Mouse (Mus musculus) regulatory T cell (primary cell): Measurements from ENCODE around the gene 1700057G04Rik.
"Not testable (repeated sequence)": the region's sequence is repeated elsewhere in the genome, so short reads cannot be mapped to it uniquely, and the experiment has no call there.

Experiments
- in situ Hi-C: fragments of 300-600 bp; cut with MboI, MseI; formaldehyde crosslinking; loops from one replicate; pipeline ENCODE4 v1.15.1; 2025; ENCODE audit warnings: high pct_unique_total_duplicates

1700057G04Rik gene

DNA sequence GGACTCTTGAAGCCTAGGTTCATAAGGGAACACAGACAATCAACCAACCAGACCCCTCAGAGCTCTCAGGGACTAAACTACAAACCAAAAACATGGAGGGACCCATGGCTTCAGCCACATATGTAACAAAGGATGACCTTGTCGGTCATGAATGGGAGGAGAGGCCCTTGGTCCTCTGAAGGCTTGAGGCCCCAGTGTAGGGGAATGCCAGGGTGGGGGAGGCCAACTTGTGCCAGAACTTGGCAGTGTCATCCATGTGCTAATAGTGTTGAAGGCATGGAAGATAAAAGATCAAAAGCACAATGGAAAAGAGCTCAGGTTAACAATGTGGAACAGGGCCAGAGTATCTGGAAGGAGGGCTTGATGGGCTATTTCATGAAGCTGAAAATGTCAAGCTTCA lies 10.9 kb upstream of the 1700057G04Rik start:
- in situ Hi-C loops = loop anchor here (5.0 to 10.0 kb wide), 2 partner anchors 91 to 953 kb away; no protein-coding TSS in a partner anchor

DNA sequence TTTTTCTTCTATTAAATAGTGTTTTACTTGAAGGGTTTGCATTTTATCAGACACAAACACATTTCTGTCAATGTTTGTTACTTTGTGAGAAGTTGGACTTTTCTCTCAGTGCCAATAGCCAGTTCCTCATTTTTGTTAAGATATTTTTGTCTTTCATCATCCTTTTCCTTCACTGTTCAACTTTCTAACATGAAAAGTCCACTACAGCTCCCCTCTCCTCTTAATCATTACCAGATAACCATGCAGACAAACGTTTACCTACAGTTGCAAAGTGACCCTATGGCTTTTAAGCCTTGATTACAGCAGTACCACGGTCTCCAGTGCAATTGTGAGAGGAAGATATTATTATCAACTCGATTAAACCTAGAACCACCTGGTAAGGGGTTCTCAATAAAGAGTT lies 8.0 kb upstream of the 1700057G04Rik start:
- in situ Hi-C loops = no loop called here

DNA sequence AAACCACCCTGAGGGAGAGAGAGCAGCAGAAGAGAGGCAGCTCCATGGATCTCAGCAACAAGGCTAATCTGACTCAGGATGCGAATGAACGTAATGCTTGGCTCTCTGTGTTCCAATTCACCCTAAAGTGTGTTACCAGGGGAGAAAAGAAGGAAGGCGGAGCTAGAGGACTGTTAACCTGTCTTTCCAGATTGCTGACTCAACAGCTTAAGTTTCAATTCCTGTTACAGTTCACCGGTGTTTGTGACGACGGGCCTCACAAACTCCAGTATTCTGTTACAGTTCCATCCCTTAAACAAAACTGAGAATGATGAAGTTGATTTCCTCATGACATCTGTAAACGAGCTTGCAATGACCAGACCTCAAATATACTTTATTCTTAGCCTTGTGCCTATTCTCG lies 4.1 kb upstream of the 1700057G04Rik start:
- in situ Hi-C loops = no loop called here

DNA sequence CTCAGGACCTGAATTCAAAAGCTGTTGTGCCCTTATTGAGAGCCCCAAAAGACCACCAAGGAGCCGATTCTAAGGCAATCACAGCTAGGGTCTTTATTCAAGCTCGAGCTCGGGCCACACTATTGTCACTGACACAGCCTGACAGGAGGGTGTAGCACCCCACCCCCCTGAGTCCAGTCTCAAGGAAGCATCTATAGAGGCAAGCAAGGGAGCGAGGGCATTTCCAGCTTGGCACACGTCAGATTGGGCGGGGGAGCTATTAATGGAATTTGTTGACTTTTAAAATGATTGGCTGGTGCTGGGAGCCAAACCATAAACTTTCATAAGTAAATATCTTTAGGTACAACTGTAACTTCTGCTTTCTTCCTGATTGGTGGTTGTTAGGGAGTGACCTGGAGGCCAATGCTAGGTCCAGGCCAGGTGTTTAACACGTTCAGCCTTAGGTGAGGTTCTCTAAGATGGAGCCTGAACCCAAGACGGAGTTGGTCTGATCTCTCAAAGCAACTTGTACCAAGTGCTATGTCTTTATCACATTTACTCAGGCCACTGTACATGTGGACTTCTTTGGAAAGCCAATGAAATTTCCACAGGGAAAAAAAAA lies 3.5 kb upstream of the 1700057G04Rik start:
- in situ Hi-C loops = no loop called here

DNA sequence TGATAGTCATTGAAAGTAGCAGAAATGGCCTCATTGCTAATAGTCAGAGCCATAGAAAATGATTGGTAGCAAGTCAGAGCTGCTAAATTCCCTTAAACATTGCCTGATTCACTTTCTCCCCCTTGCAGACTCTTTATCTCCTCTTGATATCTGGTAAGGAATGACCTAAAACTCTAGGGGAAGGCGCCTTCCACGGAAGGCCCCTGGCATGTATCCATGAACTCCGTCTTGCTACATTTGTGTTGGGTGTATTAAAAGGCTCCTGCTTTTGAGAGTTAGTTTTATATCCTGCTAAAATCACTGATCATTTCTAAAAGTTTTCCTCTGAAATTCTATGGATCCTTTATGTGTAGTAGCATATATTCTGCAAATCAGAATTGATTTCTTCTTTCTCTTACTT lies 7.6 kb downstream of the 1700057G04Rik start:
- in situ Hi-C loops = no loop called here

DNA sequence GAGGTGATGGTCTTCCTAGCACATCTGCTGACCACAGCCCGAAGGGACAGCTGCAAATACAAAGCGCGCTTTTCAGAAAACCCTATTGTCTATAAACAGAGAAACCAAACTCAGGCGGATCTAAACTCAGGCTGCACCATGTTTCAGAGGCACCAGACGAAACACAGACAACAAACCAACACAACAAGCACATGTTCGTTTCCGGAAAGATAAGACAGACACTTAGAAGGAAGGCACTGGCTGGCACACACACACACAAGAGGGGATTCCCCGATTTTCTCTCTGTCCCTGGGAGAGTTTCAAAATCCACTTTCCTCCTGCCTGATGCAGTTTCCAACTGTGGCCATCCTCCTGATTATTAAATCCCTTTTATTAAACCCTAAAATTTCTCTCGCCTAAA lies 16.8 kb downstream of the 1700057G04Rik start:
- in situ Hi-C loops = not testable (repeated sequence)

DNA sequence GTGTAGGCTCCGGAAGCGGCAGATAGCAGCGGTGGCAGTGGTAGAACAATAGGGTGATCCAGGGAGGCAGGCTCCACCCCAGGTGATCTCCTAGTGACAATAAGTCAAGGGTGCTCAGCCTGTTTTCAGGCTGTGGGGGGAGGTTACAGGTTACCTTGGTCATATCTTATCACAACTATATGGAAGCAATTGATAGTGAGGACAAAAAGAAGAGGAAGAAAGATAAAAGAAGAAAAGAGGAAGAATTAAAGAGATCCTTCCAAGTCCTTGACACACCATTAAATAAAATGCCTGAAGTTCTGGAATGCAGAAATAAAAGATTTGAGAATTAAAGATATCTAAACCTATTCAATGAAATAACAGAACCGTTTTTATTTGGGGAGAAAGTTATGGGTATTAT lies 17.6 kb downstream of the 1700057G04Rik start:
- in situ Hi-C loops = no loop called here

DNA sequence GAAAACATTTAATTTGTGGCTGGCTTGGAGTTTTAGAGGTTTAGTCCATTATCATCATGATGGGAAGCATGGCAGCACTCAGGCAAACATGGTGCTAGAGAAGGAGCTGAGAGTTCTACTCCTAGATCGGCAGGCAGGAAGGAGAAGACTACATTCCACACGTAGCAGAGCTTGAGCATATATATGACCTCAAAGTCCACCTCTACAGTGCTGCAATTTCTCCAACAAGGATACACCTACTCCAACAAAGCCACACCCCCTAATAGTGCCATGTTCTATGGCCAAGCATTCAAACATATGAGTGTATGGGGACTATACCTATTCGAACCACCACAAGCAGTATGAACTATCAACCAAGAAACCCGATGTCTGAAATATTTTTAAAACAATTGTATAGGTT lies 22.2 kb downstream of the 1700057G04Rik start:
- in situ Hi-C loops = no loop called here

DNA sequence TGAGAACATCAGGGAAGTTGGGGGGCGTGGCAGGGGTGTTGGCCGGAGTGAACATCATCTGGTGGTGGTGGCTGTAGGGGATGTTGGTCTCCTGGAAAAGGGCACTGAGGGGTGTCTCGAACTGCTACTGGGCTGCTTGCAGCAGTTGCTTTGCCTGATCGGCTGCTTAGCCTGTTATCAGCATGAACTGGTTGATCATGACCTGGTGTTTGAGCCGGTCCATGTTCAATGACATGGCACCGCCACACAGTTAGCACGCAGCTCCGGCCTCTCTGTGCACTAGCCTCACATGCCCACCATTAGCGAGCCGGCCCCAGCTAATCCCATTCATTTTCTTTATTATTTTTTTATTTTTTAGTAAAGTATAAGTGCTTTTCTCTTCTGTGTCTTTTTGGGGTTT lies 25.7 kb downstream of the 1700057G04Rik start:
- in situ Hi-C loops = no loop called here

DNA sequence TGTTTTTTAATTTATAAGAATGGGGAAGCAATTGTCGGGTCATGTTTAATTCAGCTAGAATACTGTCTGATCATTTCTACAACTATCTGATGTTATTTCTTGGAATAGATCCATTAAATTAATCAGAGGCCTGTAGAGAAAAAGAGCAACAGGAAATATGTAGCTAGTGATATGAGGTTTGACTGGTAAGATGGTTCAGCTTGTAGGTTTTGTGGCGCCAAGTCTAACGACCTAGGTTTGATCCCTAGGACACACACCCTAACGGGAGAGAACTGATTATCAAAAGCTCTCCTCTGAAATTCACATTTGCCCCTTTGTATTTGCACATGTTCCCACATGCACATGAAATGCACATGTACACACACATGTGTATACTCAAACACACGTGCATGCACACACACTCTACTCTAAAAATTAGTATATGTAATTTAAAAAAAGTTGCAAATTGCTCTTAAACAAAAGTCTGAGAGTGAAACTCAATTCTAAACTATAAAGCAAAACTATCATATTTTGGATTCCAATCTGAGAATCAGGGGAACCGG lies 26.2 kb downstream of the 1700057G04Rik start:
- in situ Hi-C loops = no loop called here

DNA sequence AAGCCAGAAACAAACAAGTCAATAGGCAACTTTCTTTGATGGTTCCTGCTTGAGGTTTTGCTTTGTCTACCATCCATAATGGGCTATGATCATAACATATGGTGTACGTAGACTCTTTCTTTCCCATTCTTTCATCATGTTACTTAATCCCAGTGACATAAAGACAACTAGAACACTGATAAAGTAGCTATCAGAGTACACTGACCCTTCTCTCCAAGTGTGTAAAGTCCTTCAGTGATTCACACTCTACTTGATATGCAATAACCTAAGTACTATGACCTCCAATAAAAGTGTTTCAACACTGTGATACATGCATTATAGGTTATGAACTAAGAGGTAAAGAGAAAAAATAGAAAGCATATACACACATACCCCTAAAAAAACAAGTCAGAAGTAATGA lies 27.9 kb downstream of the 1700057G04Rik start:
- in situ Hi-C loops = no loop called here

DNA sequence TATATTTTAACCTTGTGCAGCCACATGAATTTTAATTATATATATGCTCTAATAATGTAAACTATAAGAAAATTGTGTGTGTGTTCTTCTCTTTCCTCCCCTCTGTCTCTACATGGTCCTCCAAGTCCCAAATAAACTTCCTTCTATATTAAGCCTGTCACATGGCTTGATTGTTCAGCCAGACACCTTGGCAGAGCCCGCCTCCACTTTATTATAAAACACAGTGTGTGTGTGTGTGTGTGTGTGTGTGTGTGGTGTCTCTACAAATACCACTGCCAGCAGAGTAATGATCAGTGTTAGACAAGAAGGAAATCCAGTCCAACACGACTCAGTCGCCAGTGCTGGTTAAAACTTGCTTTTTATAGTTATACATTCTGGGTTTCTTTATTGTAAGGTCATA lies 28.5 kb downstream of the 1700057G04Rik start:
- in situ Hi-C loops = no loop called here

DNA sequence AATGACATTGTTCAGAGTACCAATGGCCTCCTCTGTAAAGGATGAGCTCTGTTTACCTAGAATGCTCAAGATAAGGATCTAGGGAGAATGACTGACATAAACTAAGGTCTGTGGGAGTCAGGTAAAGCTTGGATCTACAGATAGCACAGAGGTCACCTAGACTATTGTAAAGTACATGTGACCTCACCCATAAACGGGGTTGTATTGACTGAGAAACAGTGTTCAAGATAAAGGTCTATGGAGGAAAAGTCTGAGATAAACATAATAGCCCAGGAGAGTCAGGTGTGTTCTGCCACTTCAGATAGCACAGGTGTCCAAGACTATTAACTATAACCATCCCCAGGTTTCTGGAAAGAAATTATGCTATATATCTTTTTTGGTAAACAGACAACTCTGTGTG lies 29.8 kb downstream of the 1700057G04Rik start:
- in situ Hi-C loops = no loop called here

DNA sequence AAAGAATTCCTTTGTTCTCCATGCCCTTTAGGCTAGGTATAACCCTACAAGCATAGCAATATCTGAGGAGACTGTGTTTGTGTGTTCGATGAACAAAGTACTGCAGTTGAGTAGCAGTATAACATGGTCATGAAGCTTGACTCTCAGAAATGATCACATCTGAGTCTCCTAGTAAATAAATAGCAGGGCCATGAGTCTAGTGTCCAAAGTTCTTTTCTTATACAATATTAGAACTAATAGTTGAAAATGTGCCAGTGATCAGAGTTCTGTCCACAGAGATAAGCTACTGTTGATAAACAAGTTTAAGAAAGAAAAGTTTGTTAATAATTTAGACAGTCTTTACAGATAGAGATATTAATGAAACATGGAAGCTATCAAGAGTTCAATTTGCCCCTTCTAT lies 42.7 kb downstream of the 1700057G04Rik start:
- in situ Hi-C loops = no loop called here

DNA sequence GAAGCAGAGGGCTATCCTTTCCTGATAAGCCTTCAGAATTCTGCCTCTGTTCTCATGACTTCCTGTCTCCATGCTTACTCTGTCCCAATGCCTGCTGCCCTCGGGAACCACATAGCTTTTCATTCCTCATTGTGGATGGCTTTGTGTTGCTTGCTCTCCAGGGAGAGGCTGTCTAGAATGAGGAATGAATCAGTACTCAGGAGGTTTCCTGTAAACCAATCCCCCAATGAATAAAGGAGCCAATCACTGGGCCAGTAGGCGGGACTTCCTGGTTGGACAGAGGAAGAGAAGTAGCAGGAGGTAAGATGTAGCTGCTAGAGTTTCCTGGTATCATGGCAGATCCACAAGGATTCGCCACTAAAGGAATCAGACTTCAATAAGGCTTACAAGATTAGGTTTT lies 44.1 kb downstream of the 1700057G04Rik start:
- in situ Hi-C loops = no loop called here

DNA sequence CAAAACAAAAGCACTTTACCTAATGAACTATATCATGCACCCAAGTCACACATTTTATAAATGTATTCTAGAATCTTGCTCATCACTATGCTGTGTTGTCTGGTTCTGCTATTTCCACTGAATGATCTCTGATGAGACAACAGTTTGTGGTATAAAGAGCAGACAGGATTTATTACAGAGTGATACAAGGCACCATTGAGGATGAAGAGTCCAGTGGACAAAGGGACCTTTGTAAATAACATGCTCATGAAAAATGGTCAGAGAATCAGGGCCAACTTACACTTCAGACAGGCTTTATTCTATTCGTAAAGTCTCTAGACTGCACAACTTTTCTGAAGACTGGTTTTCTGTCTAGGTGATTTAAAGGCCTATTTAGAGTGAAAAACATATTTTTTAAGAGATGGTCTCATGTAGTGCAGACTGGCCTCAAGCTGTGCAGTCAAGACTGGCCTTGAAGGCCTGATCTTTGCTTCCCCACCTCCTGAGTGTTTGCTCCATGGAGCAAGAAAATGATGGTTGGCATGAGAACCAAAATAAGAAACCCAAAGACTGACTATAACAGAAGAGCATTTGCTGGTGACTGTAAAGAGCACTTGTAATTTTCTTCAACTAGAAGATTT lies 51.6 kb downstream of the 1700057G04Rik start:
- in situ Hi-C loops = no loop called here

DNA sequence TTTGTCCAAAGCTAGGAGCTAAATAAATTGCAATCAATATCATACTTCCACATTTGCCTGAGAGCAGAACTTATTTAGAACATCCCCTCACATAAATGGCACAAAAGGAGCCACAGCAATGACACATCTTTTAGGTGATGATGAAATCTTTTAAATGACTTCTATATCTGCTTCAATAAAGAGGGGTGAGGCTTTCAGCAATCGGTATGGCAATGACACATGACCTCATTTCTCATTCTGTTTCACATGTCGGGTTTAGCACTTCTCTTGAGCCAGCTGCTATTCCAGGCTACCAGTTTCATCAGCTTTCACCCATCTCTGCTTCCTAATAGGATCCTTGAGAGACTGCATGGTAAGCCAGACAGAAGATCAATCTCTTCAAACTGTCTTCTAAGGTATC lies 54.3 kb downstream of the 1700057G04Rik start:
- in situ Hi-C loops = no loop called here

DNA sequence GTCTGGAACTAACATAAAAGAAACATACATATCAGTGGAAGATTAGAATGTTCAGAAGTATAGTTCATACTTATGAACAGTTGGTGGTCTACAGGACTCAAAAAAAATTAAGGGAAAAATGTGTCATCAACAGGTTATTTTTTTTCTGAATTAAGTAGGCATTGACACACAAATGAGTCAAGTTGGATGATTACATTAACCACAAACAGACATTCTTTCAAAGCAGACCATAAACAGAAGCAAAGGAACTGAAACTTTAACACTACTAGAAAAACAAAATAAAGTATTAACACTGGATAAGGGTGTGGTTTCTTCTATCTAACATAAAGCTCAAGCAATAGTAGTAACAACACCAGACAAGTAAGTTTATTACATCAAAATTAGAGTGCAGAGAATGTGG lies 59.7 kb downstream of the 1700057G04Rik start:
- in situ Hi-C loops = no loop called here

DNA sequence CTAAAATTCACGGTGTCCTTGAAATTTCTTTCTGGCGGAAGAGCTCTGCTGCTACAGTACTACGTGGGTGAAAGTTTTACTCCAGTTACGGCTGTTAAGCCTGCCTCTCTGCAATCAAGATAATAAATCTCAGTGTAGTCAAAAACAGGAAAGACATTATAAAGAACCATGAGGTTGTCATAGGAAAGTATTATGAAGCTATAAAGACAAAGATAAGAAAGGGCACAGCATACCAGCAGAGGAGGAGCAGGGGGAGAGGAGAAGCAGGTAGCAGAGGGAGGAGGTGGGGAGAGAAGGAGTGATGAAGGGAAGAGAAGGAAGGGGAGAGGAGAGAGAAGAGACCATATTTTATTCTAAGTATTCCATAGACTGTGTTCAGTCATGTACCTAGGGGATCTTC lies 64.7 kb downstream of the 1700057G04Rik start:
- in situ Hi-C loops = no loop called here

DNA sequence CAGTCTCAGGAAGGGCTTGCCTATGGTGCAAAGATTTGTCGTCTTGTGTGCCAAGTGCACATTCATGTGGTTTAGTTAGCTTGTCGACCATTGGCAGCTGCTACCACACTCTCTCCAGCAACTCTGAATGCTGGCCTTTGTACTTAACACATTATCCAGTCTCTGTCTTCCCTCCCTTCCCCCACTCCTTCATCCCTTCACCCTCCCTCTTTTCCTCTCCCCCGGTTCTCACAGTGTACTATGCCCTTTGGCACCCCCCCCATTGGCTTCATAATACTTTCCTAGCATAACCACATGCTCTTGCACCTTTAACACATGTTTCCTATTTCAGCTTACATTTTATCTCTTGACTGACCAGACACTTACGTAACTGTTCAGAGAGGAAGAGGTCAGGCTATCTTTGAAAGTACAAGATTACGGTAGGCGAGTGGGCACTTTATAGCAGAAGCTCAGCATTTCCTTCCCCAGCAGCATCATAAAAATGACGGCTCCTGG lies 65.6 kb downstream of the 1700057G04Rik start:
- in situ Hi-C loops = no loop called here

DNA sequence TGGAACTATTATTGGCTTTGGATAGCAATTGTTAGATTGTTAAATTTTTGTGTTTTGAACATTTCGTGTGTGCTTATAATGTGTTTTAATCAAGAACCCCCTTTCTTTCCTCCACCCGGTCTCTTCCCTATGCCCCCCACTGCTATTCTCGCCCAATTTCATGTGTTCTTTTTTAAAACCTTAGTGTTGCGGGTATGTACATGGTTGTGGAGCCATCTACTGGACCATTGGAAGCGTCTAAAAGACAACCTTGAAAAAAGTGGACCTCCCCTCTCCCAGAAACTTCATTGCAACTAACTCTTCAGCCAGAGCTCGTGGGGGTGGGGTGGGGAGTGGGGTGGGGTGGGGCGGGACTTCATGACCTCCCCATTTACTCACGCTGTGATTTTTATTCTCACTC lies 66.2 kb downstream of the 1700057G04Rik start:
- in situ Hi-C loops = no loop called here

DNA sequence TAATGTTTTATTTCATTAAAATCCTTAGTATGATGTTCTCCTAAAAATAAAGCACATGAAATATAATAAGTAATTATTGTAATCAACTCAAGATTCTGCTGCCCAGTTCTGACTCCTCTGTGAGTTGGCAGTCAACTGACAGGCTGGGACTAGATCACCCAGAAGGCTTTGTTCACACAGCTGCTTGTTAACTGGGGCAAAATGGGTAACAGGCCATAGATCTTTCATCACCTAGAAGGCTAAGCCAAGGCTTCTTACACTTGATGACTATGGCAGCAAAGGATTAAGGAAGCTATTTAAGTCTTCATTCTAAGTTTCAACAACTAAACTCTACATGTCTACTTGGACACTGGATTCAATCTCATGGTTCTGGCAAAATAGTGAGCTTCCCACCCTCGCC lies 68.8 kb downstream of the 1700057G04Rik start:
- in situ Hi-C loops = no loop called here

DNA sequence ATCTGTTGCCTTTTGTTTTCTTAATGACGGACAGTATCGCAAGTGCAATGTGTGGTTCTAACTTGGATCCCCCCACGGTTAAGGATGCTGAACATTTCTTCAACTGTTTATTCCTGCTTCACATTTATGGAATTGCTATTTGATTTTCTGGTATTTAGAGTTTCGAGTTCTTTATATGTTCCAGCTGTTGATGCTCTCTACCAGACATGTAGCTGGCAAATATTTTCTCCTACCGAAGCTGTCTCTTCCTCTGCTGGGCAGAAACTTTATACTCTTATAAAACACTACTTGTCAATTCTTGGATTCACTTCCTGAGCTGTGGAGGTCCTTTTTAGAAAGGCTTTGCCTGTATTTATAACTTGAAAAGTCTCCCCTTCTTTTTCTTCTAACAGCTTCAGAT lies 70.1 kb downstream of the 1700057G04Rik start:
- in situ Hi-C loops = no loop called here
